Mouse (Mus musculus) C2C12 (cell line): ENCODE measurements at regions not wholly inside any gene's neighbourhood (a gene's known extent, or its start where the extent isn't known, plus 50 kb on each side); places are given as distances from the start of the nearest gene placed in this dataset.

Experiments
- H3K27me3 ChIP-seq: one replicate; pipeline ENCODE4 v1.6.1; 2011; ENCODE audit not compliant: control insufficient read depth, insufficient read depth, insufficient read length
- H3K36me3 ChIP-seq: one replicate; pipeline ENCODE4 v1.6.1; 2011; ENCODE audit not compliant: control insufficient read depth, insufficient read depth
- H3K4me3 ChIP-seq: one replicate; pipeline ENCODE4 v1.5.1; 2011; ENCODE audit warnings: mild to moderate bottlenecking, control low read depth; ENCODE audit not compliant: poor library complexity, insufficient read depth, severe bottlenecking
- H3K79me2 ChIP-seq: one replicate; pipeline ENCODE4 v1.6.1; 2011; ENCODE audit not compliant: control insufficient read depth, insufficient read depth
- H3K79me3 ChIP-seq: one replicate; pipeline ENCODE4 v1.6.1; 2011; ENCODE audit warnings: low read depth, control low read depth
- H3ac ChIP-seq: one replicate; pipeline ENCODE3; 2011; ENCODE audit warnings: low read depth; ENCODE audit not compliant: control insufficient read depth, insufficient read length
- CEBPB ChIP-seq: IDR thresholded peaks from one replicate; pipeline ENCODE4 v1.6.1; 2011; ENCODE audit warnings: low read depth, mild to moderate bottlenecking, control low read depth, moderate library complexity
- CTCF ChIP-seq: IDR thresholded peaks from one replicate; pipeline ENCODE4 v1.5.1; 2011; ENCODE audit not compliant: control insufficient read depth, insufficient read depth, insufficient read length
- FOSL1 ChIP-seq: IDR thresholded peaks from one replicate; pipeline ENCODE4 v1.8.0; 2011; ENCODE audit warnings: mild to moderate bottlenecking, low read length; ENCODE audit not compliant: poor library complexity, insufficient read depth, severe bottlenecking
- MAX ChIP-seq: IDR thresholded peaks from one replicate; pipeline ENCODE4 v1.6.1; 2011; ENCODE audit warnings: mild to moderate bottlenecking, control low read depth
- MYOD1 ChIP-seq: IDR thresholded peaks from one replicate; pipeline ENCODE4 v1.6.1; 2011; ENCODE audit warnings: low read depth; ENCODE audit not compliant: control insufficient read depth, insufficient read length
- MYOG ChIP-seq: IDR thresholded peaks from one replicate; pipeline ENCODE4 v1.6.1; 2011; ENCODE audit not compliant: control insufficient read depth, insufficient read length; ENCODE audit errors: extremely low read depth
- USF1 ChIP-seq: IDR thresholded peaks from one replicate; pipeline ENCODE4 v1.6.1; 2011; ENCODE audit warnings: low read depth, mild to moderate bottlenecking, control low read depth, moderate library complexity

DNA sequence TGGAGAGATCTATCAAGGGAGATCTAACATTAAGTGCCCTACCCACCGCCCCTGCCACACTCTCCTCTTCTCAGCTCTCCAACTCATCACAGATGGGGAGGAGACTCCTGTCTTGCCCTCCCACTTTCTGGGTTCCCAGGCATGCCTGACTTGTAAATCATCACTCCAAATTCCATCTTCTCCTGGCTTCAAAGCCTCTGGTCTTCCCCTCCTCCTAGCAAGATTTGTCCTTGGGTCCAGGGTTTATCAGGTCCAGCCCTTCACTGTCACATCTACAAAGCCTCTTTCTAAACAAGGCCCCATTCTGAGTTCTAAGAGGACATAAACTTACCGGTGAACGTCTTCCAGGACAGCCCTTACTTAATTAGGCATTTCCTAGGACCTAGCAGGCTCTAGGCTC lies 73.3 kb upstream of the Col5a1 start:
- no peaks in the 10 kb centered on the region for H3K27me3 ChIP-seq
- TF ChIP-seq MYOD1 = no peak
- no peak for TF ChIP-seq CTCF
- TF ChIP-seq MAX = peak; percentile 3
- no peak for TF ChIP-seq CEBPB
- TF ChIP-seq FOSL1 = no peak
- no peak for TF ChIP-seq USF1
- TF ChIP-seq MYOG = no peak
- H3K79me3 ChIP-seq = no peaks in the 10 kb centered on the region
- no peak overlapping the region for H3ac ChIP-seq
- H3K4me3 ChIP-seq = no peak overlapping the region
- H3K36me3 ChIP-seq = no peaks in the 10 kb centered on the region
- no peaks in the 10 kb centered on the region for H3K79me2 ChIP-seq

DNA sequence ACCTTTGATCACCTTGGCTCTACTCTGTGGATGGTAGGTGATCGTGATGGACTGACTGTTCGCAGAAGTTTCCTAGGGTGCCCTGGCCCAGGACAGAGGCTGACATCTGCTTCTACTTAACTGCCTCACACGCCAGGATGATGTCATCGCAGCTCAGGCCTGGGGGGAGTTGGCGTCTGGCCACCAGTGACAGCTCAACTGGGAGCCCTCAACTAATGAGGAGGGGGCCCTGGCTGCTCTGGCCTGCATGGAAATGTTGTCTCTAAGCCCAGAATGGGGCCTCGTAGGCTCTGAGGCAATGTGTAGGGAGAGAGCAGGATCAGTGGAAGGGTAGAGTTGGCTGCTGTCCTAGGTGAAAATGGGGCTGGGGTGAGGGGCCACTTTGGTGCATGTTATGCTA lies 72.9 kb upstream of the Col5a1 start:
- no peak for TF ChIP-seq MYOG
- no peak for TF ChIP-seq MYOD1
- no peak for TF ChIP-seq CTCF
- TF ChIP-seq MAX = no peak
- TF ChIP-seq FOSL1 = no peak
- TF ChIP-seq USF1 = no peak
- TF ChIP-seq CEBPB = no peak
- no peak overlapping the region for H3ac ChIP-seq
- no peaks in the 10 kb centered on the region for H3K79me3 ChIP-seq
- H3K36me3 ChIP-seq = no peaks in the 10 kb centered on the region
- H3K4me3 ChIP-seq = no peak overlapping the region
- H3K27me3 ChIP-seq = no peaks in the 10 kb centered on the region
- H3K79me2 ChIP-seq = no peaks in the 10 kb centered on the region

DNA sequence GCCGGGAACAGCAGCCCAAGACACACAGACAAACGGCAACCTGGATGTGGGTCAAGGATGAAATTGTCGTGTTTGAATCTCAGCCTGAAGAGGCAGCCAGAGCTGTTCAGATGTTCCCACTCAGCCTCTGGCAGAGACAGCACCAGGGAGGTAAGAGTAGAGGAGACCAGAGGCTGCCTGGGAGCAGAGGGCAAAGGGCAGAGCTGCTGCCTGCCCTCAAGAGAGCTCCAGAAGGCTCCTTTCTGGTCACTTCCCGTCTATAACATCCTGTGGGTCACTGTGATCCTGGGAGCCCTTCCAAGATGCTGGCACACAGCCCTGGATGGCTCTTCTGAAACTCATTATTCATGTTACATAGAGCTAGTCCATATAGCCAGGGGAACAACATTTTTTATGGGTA lies 67.6 kb upstream of the Col5a1 start:
- H3K79me2 ChIP-seq = no peaks in the 10 kb centered on the region
- H3K79me3 ChIP-seq = no peaks in the 10 kb centered on the region
- no peaks in the 10 kb centered on the region for H3K36me3 ChIP-seq
- H3K4me3 ChIP-seq = no peak overlapping the region
- H3ac ChIP-seq = no peak overlapping the region
- H3K27me3 ChIP-seq = no peaks in the 10 kb centered on the region
- TF ChIP-seq CTCF (no peak), CEBPB (no peak), MAX (no peak), USF1 (no peak), MYOD1 (no peak), MYOG (no peak), FOSL1 (no peak)

DNA sequence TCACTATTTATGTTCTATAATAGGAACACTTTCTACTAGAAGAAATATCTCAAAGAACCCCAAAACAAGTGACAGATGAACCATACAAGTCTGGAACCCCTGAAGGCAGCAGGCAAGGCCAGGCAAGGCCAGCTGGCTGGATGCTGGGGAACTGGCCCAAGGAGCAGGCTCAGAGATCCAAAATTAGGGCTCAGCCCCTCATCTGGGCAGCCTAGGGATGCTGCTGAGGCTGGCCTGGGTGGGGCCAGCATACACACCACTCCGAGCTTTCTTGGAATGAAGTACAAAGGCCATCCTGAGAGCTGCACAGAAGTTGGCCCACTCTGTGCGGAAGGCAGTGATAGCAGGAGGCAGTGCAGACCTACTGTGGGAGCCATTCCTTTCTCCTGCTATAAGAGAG lies 59.4 kb upstream of the Col5a1 start:
- no peaks in the 10 kb centered on the region for H3K79me2 ChIP-seq
- H3K36me3 ChIP-seq = no peaks in the 10 kb centered on the region
- H3K79me3 ChIP-seq = no peaks in the 10 kb centered on the region
- TF ChIP-seq USF1 (no peak), CTCF (no peak), MYOD1 (no peak), MAX (no peak)
- no peaks in the 10 kb centered on the region for H3K27me3 ChIP-seq
- H3K4me3 ChIP-seq = no peak overlapping the region
- no peak overlapping the region for H3ac ChIP-seq

DNA sequence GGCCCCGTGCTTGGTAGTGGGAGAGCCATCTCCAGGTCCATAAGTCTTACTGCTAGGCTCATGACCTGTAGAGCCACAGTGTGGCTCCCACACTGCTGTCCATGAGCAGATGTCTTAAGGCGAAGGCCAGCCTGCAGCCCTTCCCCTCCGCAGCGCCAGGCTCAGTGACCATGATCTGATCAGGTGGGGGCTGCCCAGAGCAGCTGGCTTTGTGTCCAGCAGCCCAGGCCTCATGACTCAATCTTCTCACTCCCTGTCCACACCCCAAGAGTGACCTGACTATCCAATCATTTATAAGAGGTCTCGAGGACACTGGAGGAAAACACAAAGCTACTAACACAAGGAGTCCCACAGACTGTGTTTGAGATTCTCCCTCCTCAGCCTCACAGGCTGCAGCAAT lies 58.6 kb upstream of the Col5a1 start:
- Histone ChIP-seq H3K79me2 (no peaks in the 10 kb centered on the region), H3K4me3 (no peak overlapping the region), H3K36me3 (no peaks in the 10 kb centered on the region), H3ac (no peak overlapping the region), H3K27me3 (no peaks in the 10 kb centered on the region), H3K79me3 (no peaks in the 10 kb centered on the region)
- TF ChIP-seq FOSL1 (no peak), MAX (no peak), CTCF (no peak), MYOG (no peak), USF1 (no peak), CEBPB (no peak), MYOD1 (no peak)

DNA sequence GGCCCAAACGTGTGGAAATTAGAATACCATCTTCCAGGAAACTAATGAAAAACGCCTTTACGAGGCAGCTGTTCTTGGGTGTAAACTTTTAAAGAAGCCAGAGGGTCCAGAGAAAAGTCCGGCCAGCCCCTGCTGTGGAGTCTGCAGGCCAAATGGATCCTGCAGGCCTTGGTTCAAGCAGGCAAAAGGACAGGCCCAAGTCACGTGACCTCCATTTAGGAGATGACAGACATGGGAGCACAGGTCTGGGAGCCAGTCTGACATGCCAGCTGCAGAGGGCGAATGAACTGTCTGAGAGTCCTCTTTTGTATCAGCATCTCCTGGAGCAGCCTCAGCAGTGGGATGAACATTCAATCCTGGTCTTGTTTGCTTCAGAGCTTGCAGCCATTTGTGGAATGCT lies 58.0 kb upstream of the Col5a1 start:
- Histone ChIP-seq H3K36me3 (no peaks in the 10 kb centered on the region), H3K79me3 (no peaks in the 10 kb centered on the region), H3K27me3 (no peaks in the 10 kb centered on the region), H3ac (no peak overlapping the region), H3K79me2 (no peaks in the 10 kb centered on the region), H3K4me3 (no peak overlapping the region)
- no peak for TF ChIP-seq USF1
- no peak for TF ChIP-seq CEBPB
- TF ChIP-seq MYOD1 = no peak
